Mouse (Mus musculus) erythroblast, embryonic 14.5 days (primary cell): ENCODE data around the gene Mlh3. TPM values are rescaled to one million over a fixed set of nuclear protein-coding genes. Genes with fewer than 3 reads are reported as not detected.

Source experiments
- H3K27me3 ChIP-seq: 2 replicates; pipeline ENCODE4 v1.6.1; 2012; ENCODE audit warnings: inconsistent platforms; ENCODE audit not compliant: control insufficient read depth
- H3K36me3 ChIP-seq: 2 replicates; pipeline ENCODE4 v1.6.1; 2012; ENCODE audit warnings: mild to moderate bottlenecking, inconsistent platforms; ENCODE audit not compliant: control insufficient read depth
- H3K4me1 ChIP-seq: 2 replicates; pipeline ENCODE4 v1.6.1; 2012; ENCODE audit warnings: inconsistent platforms; ENCODE audit not compliant: control insufficient read depth
- H3K4me3 ChIP-seq: replicated peaks from 2 replicates; pipeline ENCODE3; 2012; ENCODE audit warnings: moderate library complexity, mild to moderate bottlenecking, inconsistent platforms
- H3K9me3 ChIP-seq: 2 replicates; pipeline ENCODE4 v1.6.1; 2012; ENCODE audit warnings: low read length, inconsistent platforms, mixed read lengths; ENCODE audit not compliant: control insufficient read depth
- GATA1 ChIP-seq: IDR thresholded peaks from 2 replicates; pipeline ENCODE4 v1.6.1; 2012; ENCODE audit warnings: low read length, inconsistent platforms, mixed read lengths
- TAL1 ChIP-seq: IDR thresholded peaks from 3 replicates; pipeline ENCODE4 v1.6.1; 2012; ENCODE audit warnings: low read length, inconsistent platforms, mixed read lengths
- polyA plus RNA-seq: library from polyadenylated mRNA; stranded (reverse); fragments of >175 nt; gene quantifications from 2 replicates; pipeline ENCODE4 v1.2.3, GENCODE M21; 2012

Mlh3 gene
- polyA plus RNA-seq, 1 experiment = 0.04 TPM

DNA sequence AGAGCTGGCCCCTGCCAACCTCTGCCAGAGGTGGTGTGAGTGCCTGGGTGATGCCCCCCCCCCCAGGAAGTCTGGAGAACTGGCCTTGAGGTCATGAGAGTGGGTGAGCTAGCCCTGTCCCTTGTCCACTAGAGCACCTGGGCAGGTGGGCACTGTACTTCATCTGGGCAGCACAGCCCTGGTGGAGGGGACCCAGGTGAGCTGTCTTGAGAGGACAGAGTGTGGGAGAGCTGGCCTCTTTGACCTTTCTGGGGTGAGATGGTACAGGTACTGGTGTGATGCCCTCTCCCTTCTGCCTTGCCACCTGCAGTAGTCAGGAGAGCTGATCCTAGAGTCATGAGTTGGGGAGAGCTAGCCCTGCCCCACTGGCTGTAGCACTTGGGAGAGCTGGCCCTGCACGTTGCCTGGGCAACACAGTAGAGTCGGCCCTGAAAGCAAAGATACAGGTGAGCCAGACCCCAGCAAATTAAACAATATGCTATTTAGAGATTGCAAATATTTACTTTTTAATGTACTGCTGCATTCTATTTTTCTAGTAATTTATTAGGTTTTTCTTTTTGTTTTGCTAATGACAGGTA lies 52.6 kb downstream of the Mlh3 start:
- peaks cover 30% of the 10 kb centered on the region for H3K4me1 ChIP-seq
- H3K36me3 ChIP-seq = peaks cover 22% of the 10 kb centered on the region
- TF ChIP-seq GATA1 (no peak), TAL1 (no peak)
- no peaks in the 10 kb centered on the region; the same call in 1 of the 2 replicates for H3K27me3 ChIP-seq
- no peaks in the 10 kb centered on the region for H3K9me3 ChIP-seq
- H3K4me3 ChIP-seq = no peak overlapping the region

DNA sequence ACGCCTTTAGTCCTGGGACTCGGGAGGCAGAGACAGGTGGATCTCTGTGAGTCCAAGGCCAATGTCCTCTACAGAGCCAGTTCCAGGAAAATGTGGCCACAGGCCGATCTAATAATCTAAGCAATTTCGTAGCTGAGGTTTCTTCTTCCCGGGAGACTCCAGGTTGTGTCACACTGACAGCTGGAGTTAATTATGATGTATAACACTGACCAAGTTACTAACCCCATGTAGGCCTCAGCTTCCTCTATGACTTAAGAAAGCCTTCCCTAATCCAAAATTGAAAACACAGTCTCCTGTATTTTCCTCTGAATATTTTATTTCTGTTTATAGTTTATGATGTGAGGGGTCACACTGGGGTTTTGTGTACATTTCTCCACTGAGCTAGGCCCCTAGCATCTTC lies 55.4 kb downstream of the Mlh3 start:
- Histone ChIP-seq H3K27me3 (no peaks in the 10 kb centered on the region; the same call in 1 of the 2 replicates), H3K9me3 (no peaks in the 10 kb centered on the region), H3K4me1 (peaks cover 15% of the 10 kb centered on the region), H3K4me3 (no peak overlapping the region), H3K36me3 (no peaks in the 10 kb centered on the region)
- TF ChIP-seq TAL1 = no peak
- TF ChIP-seq GATA1 = no peak

DNA sequence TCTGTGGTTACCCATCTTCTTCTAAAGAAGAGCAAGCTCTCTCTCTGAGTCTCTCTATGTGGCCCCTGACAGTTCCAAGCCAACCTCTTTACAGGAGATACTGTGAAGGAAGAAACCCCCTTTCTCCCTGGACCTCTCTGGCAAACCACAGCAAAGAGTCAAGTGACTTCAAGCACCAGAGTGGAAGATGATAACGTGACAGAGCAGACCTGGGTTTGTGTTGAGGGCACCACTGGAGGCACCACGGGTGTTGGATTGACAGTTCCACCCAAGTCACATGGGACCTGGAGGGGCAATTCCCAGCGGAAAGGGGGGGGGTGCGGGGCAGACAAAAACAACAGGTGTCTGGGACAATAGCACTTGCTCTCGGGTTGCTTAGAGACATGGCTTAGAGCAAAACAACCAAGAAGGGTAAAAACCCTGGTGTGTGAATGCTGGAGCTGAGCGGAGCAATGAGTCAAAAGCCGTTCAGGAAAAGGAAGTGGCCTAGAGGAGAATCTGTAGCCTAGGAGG lies 61.7 kb downstream of the Mlh3 start:
- H3K9me3 ChIP-seq = no peaks in the 10 kb centered on the region
- TF ChIP-seq GATA1 (no peak), TAL1 (no peak)
- peaks cover 7% of the 10 kb centered on the region for H3K27me3 ChIP-seq
- H3K36me3 ChIP-seq = no peaks in the 10 kb centered on the region
- no peak overlapping the region for H3K4me3 ChIP-seq
- H3K4me1 ChIP-seq = 0 out of 2 replicates have a peak, but pooled peaks cover 1% of the 10 kb centered on the region

DNA sequence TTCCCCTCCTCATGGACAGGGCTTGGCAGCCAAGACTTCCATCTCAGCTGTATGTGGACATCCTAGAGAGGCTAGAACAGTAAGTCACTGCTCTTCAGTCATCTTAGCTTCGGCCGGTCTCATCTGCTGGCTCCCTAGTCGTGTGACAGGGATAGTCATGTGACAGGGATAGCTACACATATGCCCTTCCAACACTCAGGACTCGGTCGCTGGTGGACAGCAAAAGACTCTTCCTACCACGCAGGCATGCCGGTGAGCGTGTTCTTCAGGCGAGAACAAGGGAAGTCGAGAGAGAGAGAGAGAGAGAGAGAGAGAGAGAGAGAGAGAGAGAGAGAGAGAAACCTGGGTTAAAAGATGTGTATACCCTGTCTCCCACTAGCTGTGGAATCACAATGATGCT lies 65.0 kb downstream of the Mlh3 start:
- TF ChIP-seq TAL1 (no peak), GATA1 (no peak)
- Histone ChIP-seq H3K4me1 (0 out of 2 replicates have a peak, but pooled peaks cover 1% of the 10 kb centered on the region), H3K9me3 (no peaks in the 10 kb centered on the region), H3K4me3 (no peak overlapping the region), H3K27me3 (peaks cover 7% of the 10 kb centered on the region), H3K36me3 (no peaks in the 10 kb centered on the region)

DNA sequence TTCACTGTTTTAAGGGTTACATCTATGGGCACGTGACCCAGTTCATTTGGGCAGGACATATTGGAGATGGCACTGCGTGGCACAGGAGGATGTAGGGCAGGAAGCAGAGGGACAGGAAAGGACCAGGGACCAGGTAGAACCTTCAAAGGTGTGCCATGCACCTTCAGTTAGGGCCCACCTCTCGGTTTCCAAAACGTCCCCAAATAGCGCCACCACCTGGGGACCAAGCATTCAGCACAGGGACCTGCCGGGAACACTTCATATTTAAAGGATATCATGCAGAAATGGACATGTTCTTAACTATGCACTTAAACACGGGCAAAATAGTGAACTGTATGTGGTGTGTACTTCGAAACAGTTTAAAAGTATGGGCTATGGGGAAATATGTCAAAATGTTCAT lies 66.3 kb downstream of the Mlh3 start:
- Histone ChIP-seq H3K9me3 (no peaks in the 10 kb centered on the region), H3K4me1 (0 out of 2 replicates have a peak, but pooled peaks cover 1% of the 10 kb centered on the region), H3K36me3 (no peaks in the 10 kb centered on the region), H3K4me3 (no peak overlapping the region), H3K27me3 (peaks cover 7% of the 10 kb centered on the region)
- no peak for TF ChIP-seq TAL1

DNA sequence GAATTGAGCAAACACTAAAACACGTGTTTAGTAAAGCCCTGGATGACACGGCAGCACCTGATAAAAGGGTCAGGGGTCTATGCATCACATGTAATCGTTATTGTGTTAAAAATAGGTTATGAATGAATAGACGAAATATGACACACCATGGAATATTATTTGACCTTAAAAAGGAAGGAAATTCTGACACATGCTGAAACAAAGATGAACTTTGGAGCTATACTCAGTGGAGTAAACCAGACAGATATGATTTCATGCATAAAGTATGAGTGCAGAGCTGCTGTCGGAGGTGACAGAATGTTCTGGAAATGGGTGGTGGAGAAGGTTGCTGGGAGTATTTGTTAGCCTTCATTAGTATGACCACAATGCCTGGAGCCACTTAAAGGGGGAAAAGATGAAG lies 66.7 kb downstream of the Mlh3 start:
- H3K4me3 ChIP-seq = no peak overlapping the region
- H3K36me3 ChIP-seq = no peaks in the 10 kb centered on the region
- no peaks in the 10 kb centered on the region for H3K9me3 ChIP-seq
- TF ChIP-seq TAL1 (no peak), GATA1 (no peak)
- H3K27me3 ChIP-seq = peaks cover 5% of the 10 kb centered on the region
- 0 out of 2 replicates have a peak, but pooled peaks cover 1% of the 10 kb centered on the region for H3K4me1 ChIP-seq

DNA sequence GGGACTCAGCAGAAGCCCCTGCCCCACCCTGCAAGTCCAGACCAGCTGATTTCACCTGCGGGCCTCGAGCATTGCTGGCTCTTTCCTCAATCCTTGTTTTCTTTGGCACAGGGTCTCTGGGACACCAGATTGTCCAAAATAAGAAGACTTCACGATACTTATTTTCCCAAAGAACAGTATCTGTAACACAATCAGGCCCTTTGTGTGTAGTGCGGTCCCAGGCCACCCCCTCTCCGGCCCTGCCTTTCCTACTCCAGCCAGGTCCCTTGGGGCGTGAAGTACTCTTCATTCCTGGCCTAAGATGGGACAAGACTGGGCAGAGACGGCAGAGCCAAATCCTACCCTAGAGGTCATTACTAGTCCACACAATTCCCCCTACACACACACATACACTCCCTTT lies 68.2 kb downstream of the Mlh3 start:
- no peaks in the 10 kb centered on the region for H3K9me3 ChIP-seq
- H3K27me3 ChIP-seq = no peaks in the 10 kb centered on the region; the same call in 1 of the 2 replicates
- H3K4me3 ChIP-seq = no peak overlapping the region
- TF ChIP-seq TAL1 (no peak), GATA1 (no peak)
- no peaks in the 10 kb centered on the region for H3K36me3 ChIP-seq
- H3K4me1 ChIP-seq = 0 out of 2 replicates have a peak, but pooled peaks cover 1% of the 10 kb centered on the region

DNA sequence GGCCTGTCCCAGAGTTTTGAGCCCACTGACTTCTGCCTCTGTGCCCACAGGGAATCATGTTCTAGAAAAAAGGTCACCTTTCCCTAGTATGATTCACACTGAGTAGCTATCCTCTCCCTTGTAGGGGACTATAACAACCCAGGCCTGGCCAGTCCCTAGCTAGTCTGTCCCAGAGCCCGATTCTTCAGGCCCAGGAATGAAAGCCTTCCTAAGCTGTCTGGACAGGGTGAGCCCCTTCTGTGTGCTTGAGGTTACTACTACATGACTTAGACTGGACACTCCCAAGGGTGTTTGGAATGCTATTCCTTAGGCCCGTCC lies 68.6 kb downstream of the Mlh3 start:
- H3K4me3 ChIP-seq = no peak overlapping the region
- no peak for TF ChIP-seq TAL1
- no peaks in the 10 kb centered on the region; the same call in 1 of the 2 replicates for H3K27me3 ChIP-seq
- no peaks in the 10 kb centered on the region for H3K9me3 ChIP-seq
- H3K36me3 ChIP-seq = no peaks in the 10 kb centered on the region
- H3K4me1 ChIP-seq = 0 out of 2 replicates have a peak, but pooled peaks cover 1% of the 10 kb centered on the region

DNA sequence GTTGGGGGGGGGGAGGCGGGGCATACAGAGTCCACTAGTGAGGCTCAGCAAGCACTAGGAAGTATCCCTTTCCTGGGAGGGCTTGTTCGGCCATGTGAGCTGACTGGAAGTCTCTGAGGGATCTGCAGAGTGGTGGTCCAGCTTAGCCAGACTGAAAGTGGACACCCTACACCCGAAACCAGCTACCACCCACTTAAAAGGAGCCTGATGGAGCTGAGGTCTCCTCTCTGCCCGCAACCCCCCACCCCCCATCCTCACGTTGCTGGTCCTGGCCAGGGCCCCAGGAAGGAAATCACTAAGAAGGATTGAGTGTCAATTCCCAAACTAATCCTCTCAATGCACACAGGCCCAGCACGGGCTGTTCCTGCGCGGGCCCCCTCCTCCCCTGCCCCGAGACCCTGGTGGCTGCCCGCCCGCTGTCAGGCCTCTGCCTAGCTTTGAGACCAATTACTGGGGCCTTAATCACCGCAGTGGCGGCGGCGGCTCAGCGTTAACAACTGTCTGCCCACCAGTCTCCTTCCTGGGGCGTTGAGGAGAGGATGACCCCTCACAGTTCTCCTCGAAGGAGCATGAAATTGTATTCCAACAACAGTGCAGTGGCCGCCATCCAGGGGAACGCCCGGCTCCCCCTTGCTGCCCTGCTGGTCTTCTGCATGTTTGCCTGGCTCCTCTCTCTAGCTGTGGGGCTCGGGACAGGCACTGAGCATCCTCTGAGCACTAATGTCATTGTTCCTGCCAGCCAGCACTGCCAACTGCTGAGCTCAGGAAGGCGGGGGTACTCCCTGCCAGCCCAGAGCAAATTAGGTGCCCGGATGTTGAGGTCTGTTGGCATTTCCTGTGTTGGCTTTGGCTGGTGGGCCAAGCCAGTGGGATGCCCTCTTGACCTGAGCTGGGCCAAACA lies 69.2 kb downstream of the Mlh3 start:
- TF ChIP-seq TAL1 = no peak
- TF ChIP-seq GATA1 = no peak
- H3K27me3 ChIP-seq = no peaks in the 10 kb centered on the region; the same call in 1 of the 2 replicates
- no peaks in the 10 kb centered on the region for H3K4me1 ChIP-seq
- no peaks in the 10 kb centered on the region for H3K9me3 ChIP-seq
- no peak overlapping the region for H3K4me3 ChIP-seq
- no peaks in the 10 kb centered on the region for H3K36me3 ChIP-seq
